Mouse (Mus musculus) heart, postnatal 0 days (tissue): ENCODE measurements around the gene S100a1. TPM values are rescaled to one million over a fixed set of nuclear protein-coding genes. Genes with fewer than 3 reads are reported as not detected.
A peak's percentile ranks its signal among the peaks of the same experiment; 100 is the strongest.

ENCODE experiments used
- ATAC-seq: fragments of 200-750 bp; cut with Nextera tagmentation; 2 replicates; pipeline ENCODE4 v1.8.0; 2017; ENCODE audit warnings: low read depth, moderate number of reproducible peaks, moderate library complexity; ENCODE audit not compliant: insufficient read depth
- DNase-seq: peaks from one replicate; pipeline ENCODE4 v3.0.0-alpha.2; 2016; ENCODE audit warnings: low spot score
- H3K27ac ChIP-seq: fragments of 300-500 bp; sonication (generic); 2 replicates; pipeline ENCODE4 v1.5.1; 2014; ENCODE audit warnings: low read depth, mild to moderate bottlenecking
- H3K27me3 ChIP-seq: fragments of 300-500 bp; sonication (generic); 2 replicates; pipeline ENCODE4 v1.6.1; 2014; ENCODE audit warnings: low read length, mixed read lengths; ENCODE audit not compliant: control insufficient read depth, insufficient read depth
- H3K36me3 ChIP-seq: fragments of 300-500 bp; sonication (generic); replicated peaks from 2 replicates; pipeline ENCODE4 v1.6.1; 2014; ENCODE audit warnings: low read length, mixed read lengths; ENCODE audit not compliant: control insufficient read depth, insufficient read depth
- H3K4me1 ChIP-seq: fragments of 300-500 bp; sonication (generic); 2 replicates; pipeline ENCODE4 v1.6.1; 2014; ENCODE audit warnings: antibody characterized with exemption; ENCODE audit not compliant: control insufficient read depth, insufficient read depth
- H3K4me2 ChIP-seq: fragments of 300-500 bp; sonication (generic); 2 replicates; pipeline ENCODE4 v1.6.1; 2014; ENCODE audit warnings: low read depth, mild to moderate bottlenecking, low read length, moderate library complexity
- H3K4me3 ChIP-seq: fragments of 300-500 bp; sonication (generic); 2 replicates; pipeline ENCODE4 v1.5.1; 2014; ENCODE audit warnings: low read depth, low read length
- H3K9ac ChIP-seq: fragments of 300-500 bp; sonication (generic); replicated peaks from 2 replicates; pipeline ENCODE4 v1.6.1; 2014; ENCODE audit warnings: low read depth, low read length, mixed read lengths
- H3K9me3 ChIP-seq: fragments of 300-500 bp; sonication (generic); replicated peaks from 2 replicates; pipeline ENCODE4 v1.6.1; 2016; ENCODE audit warnings: low read length; ENCODE audit not compliant: control insufficient read depth
- CTCF ChIP-seq: IDR thresholded peaks from 2 replicates; pipeline ENCODE4 v1.5.1; 2016; ENCODE audit warnings: antibody characterized with exemption, control low read depth, low read depth
- EP300 ChIP-seq: IDR thresholded peaks from 2 replicates; pipeline ENCODE4 v1.6.1; 2016; ENCODE audit warnings: antibody characterized with exemption, low read depth
- WGBS: fragments of 180-500 bp; shearing (Covaris S2); extraction: QIAGEN DNeasy Blood & Tissue Kit; methylation state at CpG from one replicate; pipeline ENCODE4 v1.1.7; 2014; 5-methylcytosine and 5-hydroxymethylcytosine counted together
- polyA plus RNA-seq: library from polyadenylated mRNA; unstranded; fragments of >200 nt; fragmentation: Nextera tagmentation; extraction: Ambion mirVana; gene quantifications from 2 replicates; pipeline ENCODE4 v1.2.1, GENCODE M21; 2015
- total RNA-seq: library from RNA; depleted of rRNA; stranded (reverse); fragments of >200 nt; gene quantifications from 2 replicates; pipeline ENCODE4 v1.2.3, GENCODE M21; 2014; ENCODE audit warnings: low replicate concordance

S100a1 gene
- total and polyA plus RNA-seq, 2 experiments from 2014 or later: 462 to 721 TPM

GRCm38 (mm10) chr3:90549676-90550420, 35.7 kb upstream of the S100a1 start:
- no peak for DNase-seq
- Histone ChIP-seq H3K9ac (no peak overlapping the region), H3K4me1 (no peaks in the 10 kb centered on the region; the same call in 1 of the 2 replicates), H3K36me3 (no peaks in the 10 kb centered on the region), H3K9me3 (no peaks in the 10 kb centered on the region), H3K4me3 (no peak overlapping the region), H3K27me3 (no peaks in the 10 kb centered on the region), H3K4me2 (no peak overlapping the region), H3K27ac (no peak overlapping the region)
- 63% methylated on average over 5 of the region's 5 CpGs for WGBS
- no peak for TF ChIP-seq EP300
- TF ChIP-seq CTCF: no peak
- no peak for ATAC-seq

- DNase-seq: peak; percentile 33
- Histone ChIP-seq H3K27me3 (no peaks in the 10 kb centered on the region), H3K4me2 (peak overlapping the region; percentile 48), H3K9me3 (no peaks in the 10 kb centered on the region), H3K4me3 (peak overlapping the region; percentile 28), H3K9ac (peak overlapping the region; percentile 51; the same call in 1 of the 2 replicates), H3K4me1 (0 out of 2 replicates have a peak, but pooled peaks cover 4% of the 10 kb centered on the region), H3K27ac (peak overlapping the region; percentile 73), H3K36me3 (no peaks in the 10 kb centered on the region)
- TF ChIP-seq EP300: 0 out of 2 replicates have a peak, but pooled peaks have one; percentile 19
- TF ChIP-seq CTCF: no peak
- peak; percentile 74 for ATAC-seq
- 51% methylated on average over 4 of the region's 4 CpGs for WGBS
These were observed 26.7 kb upstream of the S100a1 start for GRCm38 (mm10) chr3:90540904-90541303.

- H3K4me1 ChIP-seq: 0 out of 2 replicates have a peak, but pooled peaks cover 4% of the 10 kb centered on the region
- H3K4me3 ChIP-seq: peak overlapping the region; percentile 33
- DNase-seq (no peak), ATAC-seq (no peak)
- H3K9me3 ChIP-seq: no peaks in the 10 kb centered on the region
- peak overlapping the region; percentile 51 for H3K4me2 ChIP-seq
- peak overlapping the region; percentile 42 for H3K9ac ChIP-seq
- H3K27me3 ChIP-seq: no peaks in the 10 kb centered on the region
- peak overlapping the region; percentile 50; the same call in 1 of the 2 replicates for H3K27ac ChIP-seq
- no peaks in the 10 kb centered on the region for H3K36me3 ChIP-seq
- WGBS: 72% methylated on average over 5 of the region's 5 CpGs
- TF ChIP-seq EP300: no peak
- no peak for TF ChIP-seq CTCF
These were observed 23.7 kb upstream of the S100a1 start for GRCm38 (mm10) chr3:90537905-90538296.

- peak; percentile 85 for ATAC-seq
- no peaks in the 10 kb centered on the region for H3K36me3 ChIP-seq
- peak within 1 kb of the TSS; percentile 51 for H3K4me2 ChIP-seq
- peak within 1 kb of the TSS; percentile 42 for H3K9ac ChIP-seq
- H3K9me3 ChIP-seq: no peaks in the 10 kb centered on the region
- peak; percentile 66 for DNase-seq
- peak within 1 kb of the TSS; percentile 33 for H3K4me3 ChIP-seq
- WGBS: 43% methylated on average over 10 of the region's 10 CpGs
- H3K27ac ChIP-seq: peak within 1 kb of the TSS; percentile 50; the same call in 1 of the 2 replicates
- 0 out of 2 replicates have a peak, but pooled peaks cover 4% of the 10 kb centered on the region for H3K4me1 ChIP-seq
- no peak for TF ChIP-seq CTCF
- no peak for TF ChIP-seq EP300
- H3K27me3 ChIP-seq: no peaks in the 10 kb centered on the region
These were observed 23.1 kb upstream of the S100a1 start, which contains the start of gene S100a16 for GRCm38 (mm10) chr3:90537141-90537904. Gene S100a16 (plus strand): TSS chr3:90537254.

GRCm38 (mm10) chr3:90535446-90535845, 21.3 kb upstream of the S100a1 start:
- H3K9ac ChIP-seq: no peak overlapping the region
- H3K4me3 ChIP-seq: no peak overlapping the region
- no peaks in the 10 kb centered on the region for H3K36me3 ChIP-seq
- H3K27me3 ChIP-seq: no peaks in the 10 kb centered on the region
- 0 out of 2 replicates have a peak, but pooled peaks cover 4% of the 10 kb centered on the region for H3K4me1 ChIP-seq
- DNase-seq (no peak), ATAC-seq (no peak)
- TF ChIP-seq EP300 (no peak), CTCF (no peak)
- no peak overlapping the region for H3K4me2 ChIP-seq
- 68% methylated on average over 1 of the region's 1 CpGs for WGBS
- H3K9me3 ChIP-seq: no peaks in the 10 kb centered on the region
- no peak overlapping the region for H3K27ac ChIP-seq
